ENCODE assay signal across 17 mouse cellular contexts in genomic region chr6:136029235-136029939, GRCm38 (mm10).
DNase-seq lines count a peak whose midpoint lies in the region; ATAC-seq lines count a peak whose summit lies in the region.
"Had no signal": no experiment of that assay in that cellular context is flagged by ENCODE, and none has a peak within 500 bp of the region (broad histone marks: within the 10 kb centered on the region; RNA-seq: fewer than 3 reads in every experiment).

No protein-coding gene starts in this region.

- no peak overlapping the region for H3K27ac ChIP-seq in hindbrain, embryonic 13.5 days
- H3K27ac ChIP-seq in midbrain, embryonic 14.5 days (replicated peaks; ENCODE audit: low read depth, low read length) = no peak overlapping the region
- H3K27ac ChIP-seq in heart, embryonic 10.5 days = no peak overlapping the region
- H3K27ac ChIP-seq: embryonic facial prominence, embryonic 13.5 days; forebrain, embryonic 10.5 days had no signal

- DNase-seq in layer of hippocampus, adult 9-11 months = peak; percentile 44
- no peak for DNase-seq in layer of hippocampus, adult 9-10 months (ENCODE audit: low spot score)
- DNase-seq in embryo, embryonic 10.5 days (ENCODE audit: low spot score) = peak; percentile 67
- DNase-seq in midbrain, embryonic 14.5 days = peak; percentile 68
- no peak for DNase-seq in kidney, adult 11 months
- DNase-seq in adrenal gland, postnatal 14 days = no peak
- no peak for DNase-seq in heart, embryonic 10.5 days (ENCODE audit: low spot score)
- DNase-seq: cerebellum, adult 9-11 months; gastrocnemius, postnatal 10 days; heart, postnatal 4 days; kidney, adult 2 months; lung, embryonic 14.5 days; right cerebral cortex, postnatal 4 days had no signal

- no peak overlapping the region for H3K9ac ChIP-seq in hindbrain, embryonic 13.5 days
- no peak overlapping the region for H3K9ac ChIP-seq in midbrain, embryonic 14.5 days (replicated peaks; ENCODE audit: low read length)
- H3K9ac ChIP-seq: embryonic facial prominence, embryonic 13.5 days; lung, embryonic 14.5 days had no signal

- H3K36me3 ChIP-seq in hindbrain, embryonic 13.5 days = no peaks in the 10 kb centered on the region
- no peaks in the 10 kb centered on the region for H3K36me3 ChIP-seq in midbrain, embryonic 14.5 days (ENCODE audit: control insufficient read depth, insufficient read depth, low read length)
- no peaks in the 10 kb centered on the region for H3K36me3 ChIP-seq in heart, embryonic 10.5 days
- H3K36me3 ChIP-seq: embryonic facial prominence, embryonic 13.5 days; forebrain, embryonic 10.5 days had no signal

- no peak overlapping the region for H3K4me2 ChIP-seq in hindbrain, embryonic 13.5 days
- no peak overlapping the region for H3K4me2 ChIP-seq in midbrain, embryonic 14.5 days (ENCODE audit: low read length)
- H3K4me2 ChIP-seq: embryonic facial prominence, embryonic 13.5 days; heart, embryonic 11.5 days; lung, embryonic 14.5 days had no signal

- ATAC-seq in hindbrain, embryonic 13.5 days (ENCODE audit: low FRiP score) = peak; percentile 60
- ATAC-seq in midbrain, embryonic 14.5 days (ENCODE audit: low FRiP score, low TSS enrichment) = peak; percentile 50; the same call in 1 of the 2 replicates

- no peaks in the 10 kb centered on the region for H3K9me3 ChIP-seq in hindbrain, embryonic 13.5 days
- no peaks in the 10 kb centered on the region for H3K9me3 ChIP-seq in midbrain, embryonic 14.5 days (ENCODE audit: control insufficient read depth, low read length)
- H3K9me3 ChIP-seq in heart, embryonic 10.5 days = no peaks in the 10 kb centered on the region
- H3K9me3 ChIP-seq: embryonic facial prominence, embryonic 13.5 days; forebrain, embryonic 10.5 days had no signal

- no peak overlapping the region for H3K4me3 ChIP-seq in hindbrain, embryonic 13.5 days
- no peak overlapping the region for H3K4me3 ChIP-seq in midbrain, embryonic 14.5 days (replicated peaks; ENCODE audit: low read depth, low read length)
- no peak overlapping the region for H3K4me3 ChIP-seq in heart, embryonic 10.5 days
- H3K4me3 ChIP-seq: embryonic facial prominence, embryonic 13.5 days; forebrain, embryonic 10.5 days had no signal

- 46% methylated on average over 4 of the region's 4 CpGs for WGBS in hindbrain, embryonic 13.5 days
- 51% methylated on average over 4 of the region's 4 CpGs for WGBS in midbrain, embryonic 14.5 days
- WGBS in heart, embryonic 10.5 days = 73% methylated on average over 4 of the region's 4 CpGs

- peaks cover 11% of the 10 kb centered on the region for H3K4me1 ChIP-seq in hindbrain, embryonic 13.5 days (replicated peaks)
- H3K4me1 ChIP-seq in midbrain, embryonic 14.5 days (ENCODE audit: control insufficient read depth, insufficient read depth, low read length) = 0 out of 2 replicates have a peak, but pooled peaks cover 9% of the 10 kb centered on the region
- no peaks in the 10 kb centered on the region for H3K4me1 ChIP-seq in heart, embryonic 10.5 days
- H3K4me1 ChIP-seq: embryonic facial prominence, embryonic 13.5 days; forebrain, embryonic 10.5 days had no signal

- H3K27me3 ChIP-seq in hindbrain, embryonic 13.5 days = no peaks in the 10 kb centered on the region
- no peaks in the 10 kb centered on the region for H3K27me3 ChIP-seq in midbrain, embryonic 14.5 days (ENCODE audit: control insufficient read depth, insufficient read depth, low read length)
- H3K27me3 ChIP-seq in heart, embryonic 10.5 days (ENCODE audit: insufficient read depth, poor library complexity, severe bottlenecking) = no peaks in the 10 kb centered on the region
- H3K27me3 ChIP-seq: embryonic facial prominence, embryonic 13.5 days had no signal

Comparison
In these comparisons a context has a peak if more than half of its experiments do, and no peak if none do; other contexts are left out.
1. DNase-seq: peak in layer of hippocampus, adult 9-11 months (single experiment), embryo, embryonic 10.5 days (single experiment) and midbrain, embryonic 14.5 days (single experiment); none in layer of hippocampus, adult 9-10 months (single experiment), kidney, adult 11 months (single experiment), adrenal gland, postnatal 14 days (single experiment) and heart, embryonic 10.5 days (single experiment).